Mouse (Mus musculus) brain, adult 2 months (tissue): ENCODE measurements around the gene Cox10.

Source experiments
- DNase-seq: peaks from one replicate; pipeline ENCODE4 v3.0.0; 2011; ENCODE audit warnings: low read depth, low spot score

Cox10 gene

DNA sequence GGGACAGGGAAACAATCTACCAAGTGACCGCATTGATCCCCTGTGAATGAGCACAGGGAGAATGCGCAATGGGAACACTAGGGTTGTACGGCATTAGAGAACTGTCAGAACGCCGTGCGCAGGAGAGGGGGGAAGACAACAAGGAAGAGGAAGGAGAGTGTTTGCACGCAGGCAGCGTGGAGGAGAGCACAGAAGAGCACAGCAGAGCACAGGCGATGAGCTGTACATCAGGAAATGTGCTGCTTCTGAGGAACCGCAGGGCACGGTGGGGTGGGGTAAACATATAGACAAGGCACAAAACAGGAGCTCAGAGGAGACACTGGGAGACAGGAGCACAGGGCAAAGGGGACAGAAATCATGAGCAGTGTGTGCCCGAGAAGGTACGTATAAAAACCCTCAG, 31.8 kb downstream of the Cox10 start:
- DNase-seq = no peak

DNA sequence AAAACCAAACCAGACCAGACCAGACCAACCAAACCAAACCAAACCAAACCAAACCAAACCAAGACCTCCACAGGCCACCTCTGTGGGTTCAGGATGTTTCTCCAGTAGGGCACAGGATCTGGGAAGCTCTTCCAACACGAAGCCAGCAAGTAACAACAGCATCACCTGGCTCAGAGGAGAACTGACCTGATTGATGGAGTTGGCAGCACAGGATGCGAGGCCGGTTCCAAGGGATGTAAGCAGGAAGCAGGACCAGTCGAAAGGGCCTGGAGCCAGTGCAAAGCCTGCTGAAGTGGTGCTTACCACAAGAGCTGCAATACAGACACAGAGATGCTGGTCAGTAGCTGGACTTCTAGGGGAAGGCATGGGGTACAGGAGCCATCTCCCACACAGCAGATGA, 34.2 kb downstream of the Cox10 start:
- DNase-seq = peak; percentile 12

DNA sequence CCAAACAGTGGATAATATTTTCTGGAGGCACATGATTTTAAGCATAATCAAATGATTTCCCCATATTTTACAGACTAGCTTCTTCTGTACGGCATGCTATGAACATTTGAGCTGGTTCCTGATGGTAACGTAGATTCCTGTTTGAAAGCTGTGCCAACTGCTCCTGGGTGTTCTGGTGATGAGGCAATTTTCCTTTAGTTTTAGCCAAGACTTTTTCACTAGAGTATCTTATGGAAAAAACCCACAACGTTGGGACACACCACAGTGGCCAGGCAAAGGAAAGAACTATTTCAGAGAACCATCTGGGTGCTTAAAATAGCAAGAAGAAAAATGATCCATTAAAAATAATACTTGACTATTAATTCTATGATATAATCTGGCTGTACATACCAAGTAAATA, 35.2 kb downstream of the Cox10 start:
- peak; percentile 57 for DNase-seq

DNA sequence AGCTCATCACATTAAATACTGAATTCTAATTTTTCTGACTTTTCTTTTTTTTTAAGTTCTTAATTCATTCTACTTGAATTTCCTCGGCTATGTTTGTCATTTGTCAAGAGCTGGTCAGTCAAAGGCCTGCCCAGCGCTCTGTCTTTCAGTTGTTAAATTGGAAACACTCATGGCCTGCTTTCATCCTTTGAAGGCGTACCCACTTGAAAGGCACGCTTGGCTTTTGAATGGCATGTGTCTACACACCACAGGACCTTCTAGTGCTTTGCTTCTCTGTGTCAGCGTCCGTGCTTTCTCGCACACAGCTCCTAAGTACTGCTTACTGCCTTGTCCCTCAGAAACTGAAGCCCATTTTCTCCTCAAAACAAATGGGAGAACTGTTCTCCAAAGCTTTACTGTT, 38.0 kb downstream of the Cox10 start:
- DNase-seq = no peak

DNA sequence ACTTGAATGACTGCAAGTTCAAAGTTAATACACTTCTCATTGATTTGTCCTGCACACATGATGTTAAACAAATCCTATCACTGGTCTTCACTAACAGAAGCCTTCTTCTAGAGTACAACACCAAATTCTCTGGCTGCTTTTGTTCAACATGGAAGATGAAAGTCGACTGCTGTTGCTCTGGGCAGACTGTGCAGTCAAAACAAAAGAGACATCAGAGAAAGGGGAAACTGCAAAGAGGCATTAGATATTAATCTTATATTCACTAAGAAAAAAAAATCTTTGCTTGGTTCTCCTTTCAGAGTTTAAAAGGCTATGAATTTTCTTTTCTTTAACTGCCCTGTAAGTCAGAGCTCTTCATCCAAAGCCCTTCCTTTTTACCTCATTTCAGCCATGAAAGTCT, 39.7 kb downstream of the Cox10 start:
- DNase-seq = no peak

DNA sequence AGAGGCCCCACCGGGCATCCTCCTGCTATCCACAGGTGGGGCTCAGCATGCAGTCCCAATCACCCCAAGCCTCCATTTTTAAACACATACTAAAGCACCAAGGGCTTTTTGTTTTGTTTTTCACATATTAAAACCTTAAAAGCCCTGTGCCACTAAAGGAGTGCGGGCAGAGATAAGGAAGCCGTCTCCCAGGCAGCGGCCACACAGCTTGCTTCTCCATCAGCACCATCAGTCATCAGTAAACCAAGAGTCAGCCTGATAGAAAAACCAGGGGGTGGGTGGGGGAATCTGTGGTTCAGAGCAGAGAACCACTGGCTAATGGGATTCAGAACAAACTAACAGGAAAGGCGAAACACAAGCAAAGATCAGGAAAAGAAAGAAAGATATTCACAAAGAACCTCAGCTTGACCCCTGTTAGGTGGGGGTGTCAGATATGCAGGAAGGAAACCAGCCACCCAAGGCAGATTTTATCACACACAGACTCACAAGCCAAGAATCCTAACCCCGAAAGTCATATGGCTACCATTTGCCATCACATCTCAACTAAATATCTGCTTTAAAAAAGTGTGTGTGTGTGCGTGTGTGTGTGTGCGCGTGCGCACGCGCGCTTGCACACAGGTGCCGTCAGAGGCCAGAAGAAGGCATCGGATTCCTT, 41.7 kb downstream of the Cox10 start:
- DNase-seq = no peak

DNA sequence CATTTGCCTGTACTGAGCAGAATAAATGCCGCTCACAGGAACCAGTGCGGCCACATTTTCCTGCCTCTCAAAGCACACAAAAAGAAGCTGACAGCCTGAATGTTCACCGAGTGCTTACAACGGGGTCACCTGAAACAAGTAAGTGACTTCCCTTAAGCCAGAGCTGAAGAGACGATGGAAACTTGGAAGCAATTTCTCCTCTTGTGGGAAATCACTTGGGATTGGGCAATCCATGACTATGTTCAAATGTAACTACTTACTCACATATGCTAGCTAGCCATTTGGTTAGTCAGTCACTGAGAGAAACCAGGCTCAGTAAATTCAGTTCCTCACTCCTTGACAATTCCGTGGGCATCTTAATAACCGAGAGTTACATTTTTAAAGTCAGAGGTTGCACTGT, 43.0 kb downstream of the Cox10 start:
- no peak for DNase-seq

DNA sequence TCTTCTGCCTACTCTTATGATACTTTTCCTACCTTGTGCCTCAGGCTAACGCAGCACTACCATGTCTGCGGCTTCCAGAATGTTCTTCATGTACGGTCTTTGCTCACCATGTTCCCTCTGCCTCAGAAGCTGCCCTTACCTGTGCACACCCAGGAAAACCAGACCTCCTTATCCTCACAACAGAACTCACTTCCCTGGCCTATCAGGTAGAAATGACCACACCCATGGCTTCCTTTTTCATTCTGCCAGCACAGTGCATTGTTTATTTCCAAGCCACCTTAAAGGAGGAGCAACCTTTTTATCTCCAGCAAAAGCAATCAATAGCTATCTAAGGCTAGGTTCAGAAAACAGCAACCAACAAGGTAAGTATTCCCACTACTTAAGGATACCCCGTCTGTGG, 43.6 kb downstream of the Cox10 start:
- DNase-seq = no peak

DNA sequence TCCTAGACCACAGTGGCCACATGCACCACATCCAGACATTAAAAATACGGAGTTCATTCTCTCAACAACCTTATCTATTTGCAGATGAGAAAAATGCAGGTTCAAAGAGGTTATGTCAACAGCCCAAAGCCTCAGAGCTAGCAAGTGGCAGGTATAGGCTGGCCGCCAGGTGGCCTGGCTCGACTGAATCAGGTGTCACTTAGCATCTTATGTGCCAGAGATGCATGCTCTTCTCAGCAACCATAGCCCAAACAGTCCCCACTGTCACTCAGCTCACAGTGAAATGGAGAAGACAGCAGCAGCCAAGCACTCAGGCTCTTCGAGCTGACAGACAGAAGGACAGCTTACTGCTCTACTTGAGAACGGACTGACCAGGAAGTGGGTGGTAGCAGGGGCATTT, 44.6 kb downstream of the Cox10 start:
- DNase-seq = no peak

DNA sequence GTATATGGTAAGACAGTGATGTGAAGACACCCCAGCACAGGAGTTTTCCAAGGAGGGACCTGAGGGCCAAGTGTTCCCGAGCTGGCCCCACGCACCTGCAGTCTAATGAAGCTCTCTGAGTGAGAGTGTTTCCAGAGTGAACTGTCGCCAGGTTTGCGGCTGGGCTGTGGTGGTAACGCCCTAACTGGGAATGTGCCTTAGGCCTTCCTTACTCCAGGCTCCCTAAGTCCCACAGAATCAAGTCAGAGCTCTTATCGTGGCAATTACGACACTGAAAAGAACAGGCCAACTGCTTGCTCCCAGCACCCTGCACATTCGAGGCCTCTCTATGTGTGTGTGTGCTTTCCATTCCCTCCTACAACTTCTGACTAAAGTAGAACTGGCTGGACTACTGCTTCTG, 51.8 kb downstream of the Cox10 start:
- peak; percentile 16 for DNase-seq

DNA sequence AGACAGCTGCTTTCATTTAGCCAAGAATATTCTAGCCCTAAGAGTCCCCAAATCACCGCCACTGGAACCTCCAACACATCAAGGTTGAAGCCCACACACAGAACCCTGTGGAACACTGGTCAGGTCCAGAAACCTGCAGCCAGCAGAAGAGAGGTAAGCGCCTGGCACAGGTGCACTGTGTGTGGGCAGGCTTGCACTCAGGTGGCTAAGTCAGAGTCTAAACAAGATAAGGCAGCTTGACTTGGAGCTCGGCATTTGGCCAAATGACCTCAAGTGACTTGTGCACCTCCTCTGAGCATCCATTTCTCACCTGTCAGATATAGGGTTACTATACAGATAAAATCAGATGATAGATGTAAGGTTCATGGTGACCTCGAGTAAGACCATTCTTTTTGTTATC, 53.4 kb downstream of the Cox10 start:
- no peak for DNase-seq

DNA sequence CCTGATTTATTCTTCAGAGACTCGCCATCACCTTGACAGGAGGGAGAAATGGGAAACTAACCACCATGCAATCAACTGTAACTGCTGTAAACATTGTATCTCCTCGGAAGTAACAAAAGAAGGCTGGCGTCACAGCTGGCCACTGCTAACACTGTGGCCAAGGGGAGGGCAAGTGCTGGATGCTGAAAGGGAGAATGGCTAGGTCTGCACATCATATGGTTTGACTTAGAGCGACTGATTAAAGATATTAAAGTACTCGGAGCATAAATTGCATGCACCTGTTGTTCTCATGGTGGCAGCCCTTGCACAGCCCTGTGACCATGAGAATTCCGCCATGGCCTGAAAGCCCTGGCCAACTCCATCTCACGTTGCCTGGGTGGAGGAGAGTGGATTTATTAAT, 54.7 kb downstream of the Cox10 start:
- DNase-seq = no peak

DNA sequence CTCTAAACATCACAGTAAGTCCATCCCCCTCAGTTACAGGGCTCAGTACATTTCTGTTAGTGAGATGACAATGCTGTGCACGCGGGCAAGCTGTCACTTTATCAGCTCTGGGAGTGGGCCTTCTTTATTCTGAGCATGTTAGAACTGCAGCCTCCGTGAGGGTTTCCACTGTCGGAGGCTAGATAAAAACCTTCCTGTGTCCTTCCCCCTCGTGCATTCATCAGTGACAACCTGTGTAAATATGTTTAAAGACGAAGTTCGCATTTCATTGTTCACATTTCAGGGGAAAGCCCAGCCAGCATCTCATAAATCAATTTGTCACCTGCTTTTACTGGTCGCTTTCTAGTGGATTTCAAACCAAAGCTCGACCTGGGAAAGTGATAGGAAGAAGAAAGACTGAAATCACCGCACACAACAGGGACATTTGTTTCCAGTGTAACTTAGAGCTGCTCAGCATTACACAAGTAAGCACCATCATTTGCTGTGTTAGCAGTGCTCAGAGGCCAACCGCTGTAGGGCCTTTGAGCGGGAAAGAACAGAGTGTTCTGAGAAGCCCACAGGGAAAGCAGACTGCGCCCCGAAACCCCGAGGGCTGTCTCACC, 55.8 kb downstream of the Cox10 start:
- DNase-seq = no peak

DNA sequence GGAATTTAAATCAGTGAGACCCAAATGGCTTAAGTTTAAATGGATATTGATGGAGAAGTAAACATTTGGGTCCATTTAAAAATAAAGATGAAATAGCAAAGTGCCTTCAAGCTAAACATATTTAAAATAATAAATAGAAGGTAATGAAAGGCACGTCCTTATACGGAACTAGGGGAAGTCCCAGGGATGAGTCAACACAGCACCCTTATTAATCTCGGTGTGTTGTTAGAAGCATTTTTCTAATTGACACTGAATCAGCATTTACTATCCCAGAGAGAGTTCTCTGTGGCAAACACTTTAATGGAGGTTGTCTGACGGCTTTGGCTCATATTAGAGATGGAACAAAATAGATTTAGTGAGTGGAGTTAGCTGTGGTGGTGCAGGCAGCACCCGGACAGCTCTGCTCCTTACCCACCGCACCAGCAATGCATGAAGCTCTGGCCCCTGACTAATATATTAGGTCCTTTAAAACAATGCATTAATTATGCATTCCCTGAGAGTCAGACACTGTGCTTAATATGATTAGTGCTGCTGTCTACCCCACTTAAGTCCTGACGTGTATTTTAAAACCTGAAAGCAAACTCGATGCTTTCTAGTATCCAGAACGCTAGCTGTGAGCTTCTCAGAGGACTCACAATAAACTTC, 56.7 kb downstream of the Cox10 start:
- DNase-seq = no peak

DNA sequence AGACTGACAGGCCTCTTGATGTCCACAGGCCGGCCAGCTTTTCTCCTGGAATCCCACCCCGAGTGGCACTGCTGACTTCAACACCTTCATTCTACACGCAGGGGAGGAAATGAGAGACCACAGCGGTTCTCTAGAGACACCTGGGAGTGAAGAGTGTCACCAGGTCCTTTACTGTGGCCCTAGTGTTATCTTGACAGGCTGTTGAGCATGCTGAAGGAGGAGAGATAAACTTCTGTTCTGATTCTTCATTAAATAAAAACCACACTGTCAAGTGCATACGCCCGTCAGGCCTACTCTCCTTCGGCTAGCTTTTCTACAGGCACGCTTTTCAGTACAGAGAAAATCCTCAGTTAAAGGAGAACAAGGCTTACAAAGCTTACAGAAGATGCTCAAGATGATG, 60.0 kb downstream of the Cox10 start:
- no peak for DNase-seq

DNA sequence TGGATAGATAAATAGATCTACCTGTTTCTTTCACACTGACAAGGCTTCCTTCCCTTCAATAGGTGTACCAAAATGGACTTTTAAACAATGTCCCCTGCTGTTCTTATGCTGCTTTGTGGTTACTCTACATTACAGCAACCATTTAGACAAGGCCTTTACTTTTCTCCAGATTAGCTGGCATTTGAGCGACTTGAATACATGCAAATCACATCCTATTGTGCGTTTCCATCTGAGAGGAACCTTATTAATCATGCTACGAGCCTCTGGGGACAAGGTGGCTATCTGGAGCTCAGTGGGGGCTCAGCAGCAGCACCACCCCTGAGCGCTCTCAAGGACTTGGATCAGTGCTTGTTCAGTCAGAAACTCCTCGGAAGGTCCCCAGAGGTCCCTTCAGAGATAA, 61.1 kb downstream of the Cox10 start:
- DNase-seq = no peak

DNA sequence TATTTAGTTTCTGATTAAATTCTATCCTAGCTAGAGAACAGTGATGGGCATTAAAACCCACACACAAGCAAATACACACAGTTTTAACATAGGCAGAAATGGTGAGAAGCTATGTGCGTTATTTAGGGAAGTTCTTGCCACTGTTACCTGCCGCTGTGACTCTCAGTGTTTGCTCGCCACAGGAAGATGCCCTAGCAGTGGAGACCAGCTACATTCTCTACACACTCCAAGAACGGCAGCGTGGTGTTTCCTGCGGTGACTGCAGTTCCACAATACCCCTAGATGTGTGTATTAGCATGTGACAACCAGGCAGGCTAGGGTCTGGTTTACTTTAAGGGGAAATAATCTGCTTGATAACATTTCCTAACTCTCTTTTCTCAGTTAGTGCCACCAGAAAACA, 64.0 kb downstream of the Cox10 start:
- no peak for DNase-seq

DNA sequence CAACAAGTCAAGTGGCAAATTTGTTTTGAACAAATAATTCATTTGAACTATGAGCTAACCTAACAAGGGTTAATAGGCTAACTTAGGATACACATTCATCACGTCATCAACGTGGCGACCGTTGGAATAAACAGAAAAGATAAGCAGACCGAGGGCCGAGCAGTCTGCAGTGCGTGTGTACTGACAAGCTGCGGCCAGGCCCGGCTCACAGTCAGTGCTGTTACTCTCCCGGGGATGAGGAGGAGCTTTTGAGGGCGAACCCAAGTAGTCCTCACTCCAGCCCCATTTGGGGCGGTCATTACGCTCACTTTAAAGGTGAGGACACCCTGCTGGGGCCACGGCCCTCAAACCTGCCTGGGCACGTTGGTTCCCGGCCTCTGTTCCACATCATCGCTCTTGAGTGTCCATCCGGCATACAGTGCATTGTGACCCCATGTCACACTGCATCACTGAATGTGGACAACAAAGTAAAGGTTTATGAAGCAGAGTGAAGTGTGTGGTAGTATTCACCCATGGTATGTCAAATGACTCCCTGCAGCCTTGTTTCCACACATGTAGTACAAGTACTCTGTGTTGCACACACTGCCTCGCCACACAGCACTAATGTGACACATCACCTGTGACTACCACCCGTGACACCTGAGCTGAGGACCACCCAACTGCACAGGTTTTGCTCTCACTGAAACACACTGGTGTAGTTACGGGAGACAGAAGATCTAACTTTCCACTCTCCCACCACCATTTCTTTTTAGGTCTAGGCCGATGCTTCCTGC, 68.4 kb downstream of the Cox10 start:
- DNase-seq = no peak

DNA sequence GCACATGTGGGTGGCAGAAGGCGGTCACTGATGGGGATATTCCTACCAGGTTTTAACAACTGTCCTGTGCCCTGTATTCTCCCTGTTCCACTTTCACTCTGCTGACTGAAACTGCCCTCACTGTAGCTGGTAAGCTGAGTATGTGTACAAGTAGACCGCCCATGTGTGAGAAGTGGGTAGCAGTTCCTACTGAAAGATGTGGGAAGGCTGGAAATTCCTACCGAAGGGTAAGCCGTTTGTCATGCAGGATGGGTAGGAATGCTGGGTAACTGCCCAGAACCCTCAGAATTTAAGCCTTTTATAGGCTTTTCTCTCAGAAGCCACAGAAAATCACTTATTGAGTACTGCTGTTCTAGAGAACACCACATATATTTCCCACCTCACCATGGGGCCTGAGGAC, 75.1 kb downstream of the Cox10 start:
- peak; percentile 60 for DNase-seq

DNA sequence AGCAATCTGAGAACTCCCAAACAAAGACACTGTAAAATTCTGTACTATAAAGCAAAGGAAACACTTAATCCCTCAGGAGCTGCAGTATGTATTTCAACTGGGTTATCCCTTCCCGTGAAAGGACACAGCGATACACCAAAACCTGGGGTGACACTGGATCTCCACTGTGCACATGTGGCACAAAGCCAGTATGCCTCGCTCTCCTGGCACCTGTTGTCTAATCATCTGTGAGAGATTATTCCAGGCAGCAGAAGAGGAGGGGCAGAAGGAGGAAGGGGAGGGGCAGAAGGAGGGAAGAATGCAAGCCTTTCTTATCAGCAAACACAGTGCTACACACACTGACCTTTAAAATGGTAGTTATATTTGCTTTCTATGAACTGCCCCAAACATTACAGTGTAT, 75.8 kb downstream of the Cox10 start:
- DNase-seq = no peak

DNA sequence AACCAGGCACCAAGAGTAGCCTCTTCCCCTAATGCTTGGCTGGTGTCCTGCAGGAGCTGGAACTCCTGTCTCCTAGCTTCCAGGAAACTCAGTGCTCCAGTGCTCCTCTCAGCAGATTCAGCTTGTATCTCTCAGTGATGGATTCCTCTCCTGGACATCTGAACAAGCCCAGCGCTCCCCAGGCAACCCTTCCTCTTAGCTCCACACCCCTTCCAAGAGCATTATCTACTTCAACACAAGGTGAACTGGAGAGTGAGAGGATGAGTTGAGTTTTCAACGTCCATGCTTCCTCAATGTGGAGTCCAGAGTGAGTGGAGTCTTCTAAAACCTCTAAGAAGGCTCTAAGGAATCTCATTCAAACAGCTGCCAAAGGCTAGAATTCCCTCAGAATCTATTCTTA, 76.6 kb downstream of the Cox10 start:
- DNase-seq = no peak

DNA sequence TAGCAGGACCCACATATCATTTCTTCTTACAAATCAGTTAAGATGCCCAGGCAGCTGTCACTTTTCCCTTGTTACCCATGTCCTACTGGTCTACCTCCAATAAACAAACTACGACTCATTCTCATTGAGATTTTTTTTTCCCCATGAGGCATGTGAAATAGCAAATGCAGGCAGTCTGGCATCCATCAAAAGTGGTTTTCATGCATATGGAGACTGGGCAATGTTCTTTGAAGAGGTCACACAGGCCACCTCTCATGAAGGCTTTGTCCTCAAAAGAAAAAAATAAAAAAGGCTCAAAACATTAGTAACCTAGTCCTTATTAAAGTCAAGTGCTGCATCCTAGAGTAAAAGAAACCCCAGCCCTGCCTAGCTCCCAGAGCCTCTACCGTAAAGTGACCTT, 78.2 kb downstream of the Cox10 start:
- no peak for DNase-seq
